Mouse (Mus musculus): Measurements from ENCODE around the gene Tcl1.

DNA sequence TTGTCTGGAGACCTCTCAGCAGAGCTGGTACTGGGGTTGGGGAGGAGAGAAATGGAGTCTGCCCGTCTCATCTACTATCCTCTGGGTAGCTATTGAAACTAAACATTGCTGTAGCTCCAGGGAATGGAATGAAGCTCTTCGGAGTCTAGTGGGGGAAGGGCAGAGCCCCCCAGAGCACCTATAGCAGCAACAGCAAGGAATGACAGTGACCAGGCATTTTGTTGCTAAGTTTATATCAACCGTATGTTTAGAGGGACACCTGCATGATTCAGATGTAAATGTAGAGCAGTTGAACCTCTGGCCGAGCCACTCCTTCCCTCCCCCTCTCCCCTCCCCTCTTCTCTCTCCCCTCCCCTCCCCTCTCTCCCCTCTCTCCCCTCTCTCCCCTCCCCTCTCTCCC lies 36.6 kb upstream of the Tcl1 start:
- no peak for TF ChIP-seq CTCF (IDR thresholded peaks at IDR 0.05; ENCODE audit: borderline replicate concordance, insufficient read depth, low read length)
- TF ChIP-seq POLR2A (IDR thresholded peaks at IDR 0.05; ENCODE audit: low read depth, low read length), result no peak
